Mouse (Mus musculus) hindbrain, embryonic 15.5 days (tissue): ENCODE results near the gene Myh9. TPM values are rescaled to one million over a fixed set of nuclear protein-coding genes. Genes with fewer than 3 reads are reported as not detected.

Experiments
- ATAC-seq: fragments of 200-750 bp; cut with Nextera tagmentation; 2 replicates; pipeline ENCODE4 v1.8.0; 2017; ENCODE audit warnings: low read depth, moderate number of reproducible peaks, moderate TSS enrichment; ENCODE audit not compliant: low FRiP score
- H3K27ac ChIP-seq: fragments of 300-500 bp; sonication (generic); replicated peaks from 2 replicates; pipeline ENCODE4 v1.5.1; 2015; ENCODE audit warnings: mild to moderate bottlenecking, inconsistent platforms
- H3K27me3 ChIP-seq: fragments of 300-500 bp; sonication (generic); 2 replicates; pipeline ENCODE4 v1.6.1; 2015; ENCODE audit warnings: control low read depth, inconsistent platforms
- H3K36me3 ChIP-seq: fragments of 300-500 bp; sonication (generic); 2 replicates; pipeline ENCODE4 v1.6.1; 2015; ENCODE audit warnings: control low read depth, inconsistent platforms
- H3K4me1 ChIP-seq: fragments of 300-500 bp; sonication (generic); replicated peaks from 2 replicates; pipeline ENCODE4 v1.6.1; 2015; ENCODE audit warnings: control low read depth, inconsistent platforms
- H3K4me2 ChIP-seq: fragments of 300-500 bp; sonication (generic); 2 replicates; pipeline ENCODE4 v1.6.1; 2015; ENCODE audit warnings: moderate library complexity, mild to moderate bottlenecking, inconsistent platforms
- H3K4me3 ChIP-seq: fragments of 300-500 bp; sonication (generic); 2 replicates; pipeline ENCODE4 v1.5.1; 2015; ENCODE audit warnings: mild to moderate bottlenecking, inconsistent platforms
- H3K9ac ChIP-seq: fragments of 300-500 bp; sonication (generic); 2 replicates; pipeline ENCODE4 v1.6.1; 2015; ENCODE audit warnings: inconsistent platforms
- H3K9me3 ChIP-seq: fragments of 300-500 bp; sonication (generic); 2 replicates; pipeline ENCODE4 v1.6.1; 2016; ENCODE audit warnings: control low read depth, inconsistent platforms
- WGBS: fragments of 180-500 bp; shearing (Covaris S2); methylation state at CpG from one replicate; pipeline ENCODE4 v1.1.7; 2015; 5-methylcytosine and 5-hydroxymethylcytosine counted together
- polyA plus RNA-seq: library from polyadenylated mRNA; unstranded; fragments of >200 nt; fragmentation: Nextera tagmentation; extraction: Ambion mirVana; gene quantifications from 2 replicates; pipeline ENCODE4 v1.2.1, GENCODE M21; 2015

The Myh9 gene
- polyA plus RNA-seq, 1 experiment from 2014 or later, result 11.8 TPM

DNA sequence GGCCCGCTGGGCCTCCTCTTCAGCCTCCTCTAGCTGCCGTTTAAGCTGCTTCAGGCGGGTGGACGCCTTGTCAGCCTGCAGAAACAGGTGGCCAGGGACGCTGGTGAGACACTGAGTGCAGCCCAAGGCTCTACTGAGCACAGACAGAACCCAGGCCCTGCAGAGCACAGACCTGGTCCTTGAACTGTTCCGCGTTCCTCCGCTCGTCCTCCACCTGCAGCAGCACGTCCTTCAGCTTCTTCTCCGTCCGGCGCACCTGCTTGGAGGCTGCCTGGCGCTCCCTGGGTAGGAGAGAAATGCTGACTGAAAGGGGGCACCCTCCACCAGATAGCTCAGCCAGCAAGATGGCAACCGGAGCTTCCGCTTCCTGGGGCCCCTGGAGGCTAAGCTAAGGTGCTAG is 78.9 kb downstream of the Myh9 start:
- H3K27me3 ChIP-seq, result no peaks in the 10 kb centered on the region
- no peaks in the 10 kb centered on the region for H3K9me3 ChIP-seq
- H3K4me3 ChIP-seq, result no peak overlapping the region
- no peak overlapping the region for H3K9ac ChIP-seq
- ATAC-seq, result no peak
- no peak overlapping the region for H3K27ac ChIP-seq
- H3K4me1 ChIP-seq, result no peaks in the 10 kb centered on the region
- H3K36me3 ChIP-seq, result peaks cover 61% of the 10 kb centered on the region
- WGBS, result 93% methylated on average over 16 of the region's 16 CpGs
- H3K4me2 ChIP-seq, result no peak overlapping the region

- Histone ChIP-seq H3K27me3 (no peaks in the 10 kb centered on the region), H3K4me3 (no peak overlapping the region), H3K4me2 (no peak overlapping the region), H3K9me3 (no peaks in the 10 kb centered on the region), H3K9ac (no peak overlapping the region), H3K27ac (no peak overlapping the region), H3K4me1 (no peaks in the 10 kb centered on the region), H3K36me3 (peaks cover 50% of the 10 kb centered on the region)
- no peak for ATAC-seq
- WGBS, result 79% methylated on average over 22 of the region's 22 CpGs
Measured at GRCm38 (mm10) chr15:77761561-77762380, 80.2 kb downstream of the Myh9 start.

- ATAC-seq, result no peak
- Histone ChIP-seq H3K27ac (no peak overlapping the region), H3K27me3 (no peaks in the 10 kb centered on the region), H3K4me2 (no peak overlapping the region), H3K9me3 (no peaks in the 10 kb centered on the region), H3K9ac (no peak overlapping the region), H3K4me3 (no peak overlapping the region), H3K36me3 (peaks cover 43% of the 10 kb centered on the region), H3K4me1 (no peaks in the 10 kb centered on the region)
- 96% methylated on average over 7 of the region's 7 CpGs for WGBS
Measured at GRCm38 (mm10) chr15:77761083-77761482, 80.9 kb downstream of the Myh9 start.

DNA sequence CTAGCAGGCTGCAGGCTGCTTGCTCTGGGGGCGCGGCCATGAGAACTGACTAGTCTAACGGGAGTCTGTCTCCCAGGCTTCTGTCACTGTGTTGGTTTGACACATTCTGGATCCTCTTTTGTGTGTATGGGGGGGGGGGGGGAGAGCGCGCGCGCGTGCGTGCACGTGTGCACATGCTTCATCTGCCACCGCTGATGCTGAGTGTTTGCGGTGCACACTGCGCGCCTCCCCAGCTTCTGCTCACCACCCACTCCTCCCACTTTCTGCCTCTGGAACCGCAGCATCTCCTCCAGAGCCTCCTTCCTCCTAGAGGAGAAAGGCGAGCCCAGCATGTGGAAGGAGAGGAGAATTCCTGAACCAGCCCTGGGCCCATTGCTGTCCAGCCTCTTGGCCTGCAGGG is 81.9 kb downstream of the Myh9 start:
- Histone ChIP-seq H3K27me3 (no peaks in the 10 kb centered on the region), H3K27ac (no peak overlapping the region), H3K9me3 (no peaks in the 10 kb centered on the region), H3K4me2 (no peak overlapping the region), H3K36me3 (peaks cover 32% of the 10 kb centered on the region), H3K9ac (no peak overlapping the region), H3K4me1 (no peaks in the 10 kb centered on the region), H3K4me3 (no peak overlapping the region)
- WGBS, result 91% methylated on average over 13 of the region's 16 CpGs
- no peak for ATAC-seq

GRCm38 (mm10) chr15:77757586-77758226 is 84.3 kb downstream of the Myh9 start:
- H3K4me1 ChIP-seq, result no peaks in the 10 kb centered on the region
- H3K4me3 ChIP-seq, result no peak overlapping the region
- peaks cover 13% of the 10 kb centered on the region; the same call in 1 of the 2 replicates for H3K36me3 ChIP-seq
- H3K4me2 ChIP-seq, result no peak overlapping the region
- no peak overlapping the region for H3K9ac ChIP-seq
- H3K27me3 ChIP-seq, result no peaks in the 10 kb centered on the region
- ATAC-seq, result no peak
- H3K9me3 ChIP-seq, result no peaks in the 10 kb centered on the region
- H3K27ac ChIP-seq, result no peak overlapping the region
- WGBS, result 86% methylated on average over 4 of the region's 4 CpGs

DNA sequence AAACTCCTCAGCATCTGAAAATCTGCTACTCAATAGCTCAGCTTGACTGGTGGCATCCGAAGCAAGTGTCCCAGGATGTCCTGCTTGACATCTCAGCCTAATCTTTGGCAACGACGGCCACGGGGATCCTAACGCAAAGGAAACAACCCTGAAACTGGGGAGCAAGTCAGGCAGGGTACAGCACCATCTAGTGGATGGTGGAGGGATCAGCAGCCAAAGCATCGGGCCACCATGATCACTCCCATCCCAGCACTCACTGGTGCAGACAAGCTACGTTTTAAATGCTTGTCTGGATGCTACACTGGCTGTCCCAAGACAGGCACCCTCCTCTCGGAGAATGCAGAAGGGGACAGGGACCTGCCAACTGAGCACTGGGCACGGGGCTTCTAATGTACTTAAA is 85.1 kb downstream of the Myh9 start, which contains the start of gene Apol8:
Gene Apol8, minus strand, starts transcription at position 156 of the 400 bp plus-strand sequence.
- no peaks in the 10 kb centered on the region for H3K9me3 ChIP-seq
- no peaks in the 10 kb centered on the region for H3K27me3 ChIP-seq
- no peaks in the 10 kb centered on the region for H3K4me1 ChIP-seq
- H3K4me2 ChIP-seq, result 0 out of 2 replicates have a peak within 1 kb of the TSS, but pooled peaks have one; percentile 5
- no peak within 1 kb of the TSS for H3K27ac ChIP-seq
- 0 out of 2 replicates have a peak, but pooled peaks cover 6% of the 10 kb centered on the region for H3K36me3 ChIP-seq
- H3K9ac ChIP-seq, result no peak within 1 kb of the TSS
- no peak within 1 kb of the TSS for H3K4me3 ChIP-seq
- no peak for ATAC-seq
- WGBS, result 11% methylated on average over 9 of the region's 9 CpGs

GRCm38 (mm10) chr15:77756081-77756480 is 85.9 kb downstream of the Myh9 start:
- Histone ChIP-seq H3K4me1 (no peaks in the 10 kb centered on the region), H3K9me3 (no peaks in the 10 kb centered on the region), H3K4me2 (no peak overlapping the region), H3K36me3 (0 out of 2 replicates have a peak, but pooled peaks cover 3% of the 10 kb centered on the region), H3K27ac (no peak overlapping the region), H3K4me3 (no peak overlapping the region), H3K9ac (no peak overlapping the region), H3K27me3 (no peaks in the 10 kb centered on the region)
- 62% methylated on average over 2 of the region's 2 CpGs for WGBS
- no peak for ATAC-seq

DNA sequence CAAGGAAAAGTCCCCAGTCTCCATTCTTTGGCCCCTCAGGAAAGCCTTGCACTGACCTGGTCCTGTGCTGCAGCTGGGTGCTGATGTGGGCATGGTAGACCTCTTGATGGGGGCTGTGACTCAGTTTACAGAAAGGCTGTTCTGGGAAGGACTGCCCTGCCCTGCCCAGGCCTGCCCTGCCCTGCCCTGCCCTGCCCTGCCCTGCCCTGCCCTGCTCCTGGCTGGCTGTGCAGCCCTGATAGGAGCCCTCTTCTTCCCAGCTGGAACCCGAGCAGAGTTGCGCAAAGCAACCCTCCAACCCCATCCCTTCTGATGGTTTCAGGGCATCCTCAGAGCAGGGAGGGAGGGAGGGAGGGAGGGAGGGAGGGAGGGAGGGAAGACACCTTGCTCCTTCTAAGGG is 86.8 kb downstream of the Myh9 start:
- Histone ChIP-seq H3K9me3 (no peaks in the 10 kb centered on the region), H3K9ac (no peak overlapping the region), H3K4me3 (no peak overlapping the region), H3K27me3 (no peaks in the 10 kb centered on the region), H3K4me2 (no peak overlapping the region), H3K4me1 (no peaks in the 10 kb centered on the region), H3K27ac (no peak overlapping the region), H3K36me3 (no peaks in the 10 kb centered on the region)
- ATAC-seq, result 0 out of 2 replicates have a peak, but pooled peaks have one; percentile 23
- WGBS, result 65% methylated on average over 2 of the region's 2 CpGs

GRCm38 (mm10) chr15:77752443-77752842 is 89.5 kb downstream of the Myh9 start:
- no peaks in the 10 kb centered on the region for H3K4me1 ChIP-seq
- H3K4me3 ChIP-seq, result no peak overlapping the region
- no peaks in the 10 kb centered on the region for H3K27me3 ChIP-seq
- no peaks in the 10 kb centered on the region for H3K9me3 ChIP-seq
- no peak overlapping the region for H3K27ac ChIP-seq
- WGBS, result 43% methylated on average over 11 of the region's 11 CpGs
- no peak overlapping the region for H3K9ac ChIP-seq
- no peak overlapping the region for H3K4me2 ChIP-seq
- no peak for ATAC-seq
- H3K36me3 ChIP-seq, result no peaks in the 10 kb centered on the region

DNA sequence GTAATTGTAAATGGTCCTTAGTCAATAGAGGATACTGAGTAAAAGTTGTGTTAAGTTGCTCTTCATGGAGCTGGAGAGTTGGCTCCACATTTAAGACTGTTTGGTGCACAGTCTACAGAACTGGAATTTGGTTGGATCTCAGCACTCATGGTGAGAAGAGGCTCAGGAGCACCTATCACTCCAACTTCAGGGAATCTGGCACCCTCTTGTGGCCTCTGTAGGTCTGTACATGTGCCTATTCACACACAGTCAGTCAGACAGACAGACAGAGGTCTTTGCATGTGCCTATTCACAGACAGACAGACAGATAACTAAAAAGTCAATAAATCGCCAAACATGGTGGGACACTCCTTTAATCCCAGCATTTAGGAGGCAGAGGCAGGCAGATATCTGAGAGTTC is 91.5 kb downstream of the Myh9 start:
- WGBS, result 43% methylated on average over 1 of the region's 1 CpGs
- Histone ChIP-seq H3K9me3 (no peaks in the 10 kb centered on the region), H3K4me1 (no peaks in the 10 kb centered on the region), H3K9ac (no peak overlapping the region), H3K27ac (no peak overlapping the region), H3K4me3 (no peak overlapping the region), H3K36me3 (no peaks in the 10 kb centered on the region), H3K4me2 (no peak overlapping the region), H3K27me3 (no peaks in the 10 kb centered on the region)
- no peak for ATAC-seq

GRCm38 (mm10) chr15:77749717-77750116 is 92.3 kb downstream of the Myh9 start:
- Histone ChIP-seq H3K27ac (no peak overlapping the region), H3K27me3 (no peaks in the 10 kb centered on the region), H3K4me2 (no peak overlapping the region), H3K4me3 (no peak overlapping the region), H3K36me3 (no peaks in the 10 kb centered on the region), H3K9ac (no peak overlapping the region), H3K9me3 (no peaks in the 10 kb centered on the region), H3K4me1 (no peaks in the 10 kb centered on the region)
- 79% methylated on average over 10 of the region's 10 CpGs for WGBS
- no peak for ATAC-seq

- Histone ChIP-seq H3K27ac (no peak overlapping the region), H3K36me3 (no peaks in the 10 kb centered on the region), H3K9me3 (no peaks in the 10 kb centered on the region), H3K4me3 (no peak overlapping the region), H3K4me2 (no peak overlapping the region), H3K27me3 (no peaks in the 10 kb centered on the region), H3K4me1 (no peaks in the 10 kb centered on the region), H3K9ac (no peak overlapping the region)
- 85% methylated on average over 3 of the region's 3 CpGs for WGBS
- no peak for ATAC-seq
Measured at GRCm38 (mm10) chr15:77748414-77748813, 93.6 kb downstream of the Myh9 start.
